Mouse (Mus musculus) stomach, embryonic 14.5 days (tissue): ENCODE measurements around the gene Elk3. TPM values are rescaled to one million over a fixed set of nuclear protein-coding genes. Genes with fewer than 3 reads are reported as not detected.
A peak's percentile ranks its signal among the peaks of the same experiment; 100 is the strongest.

Experiments used
- ATAC-seq: fragments of 200-750 bp; cut with Nextera tagmentation; 2 replicates; pipeline ENCODE4 v1.8.0; 2017; ENCODE audit warnings: low read depth, moderate TSS enrichment; ENCODE audit not compliant: insufficient number of reproducible peaks, insufficient read depth, low FRiP score
- H3K27ac ChIP-seq: fragments of 300-500 bp; sonication (generic); 2 replicates; pipeline ENCODE4 v1.5.1; 2014; ENCODE audit warnings: mild to moderate bottlenecking, low read length, moderate library complexity, mixed read lengths
- H3K27me3 ChIP-seq: fragments of 300-500 bp; sonication (generic); 2 replicates; pipeline ENCODE4 v1.6.1; 2014; ENCODE audit warnings: low read length, control low read depth, mixed read lengths; ENCODE audit not compliant: control insufficient read depth, insufficient read depth
- H3K36me3 ChIP-seq: fragments of 300-500 bp; sonication (generic); 2 replicates; pipeline ENCODE4 v1.6.1; 2014; ENCODE audit warnings: mild to moderate bottlenecking, control low read depth, low read length, moderate library complexity, mixed read lengths; ENCODE audit not compliant: control insufficient read depth, insufficient read depth
- H3K4me1 ChIP-seq: fragments of 300-500 bp; sonication (generic); 2 replicates; pipeline ENCODE4 v1.6.1; 2014; ENCODE audit warnings: low read length, control low read depth, mixed read lengths; ENCODE audit not compliant: control insufficient read depth, insufficient read depth
- H3K4me2 ChIP-seq: fragments of 300-500 bp; sonication (generic); replicated peaks from 2 replicates; pipeline ENCODE4 v1.6.1; 2014; ENCODE audit warnings: low read depth, low read length, control low read depth
- H3K4me3 ChIP-seq: fragments of 300-500 bp; sonication (generic); 2 replicates; pipeline ENCODE4 v1.5.1; 2014; ENCODE audit warnings: low read depth, low read length, control low read depth
- H3K9ac ChIP-seq: fragments of 300-500 bp; sonication (generic); replicated peaks from 2 replicates; pipeline ENCODE4 v1.6.1; 2014; ENCODE audit warnings: low read depth, mild to moderate bottlenecking, control low read depth, low read length, moderate library complexity, mixed read lengths
- H3K9me3 ChIP-seq: fragments of 300-500 bp; sonication (generic); 2 replicates; pipeline ENCODE4 v1.6.1; 2016; ENCODE audit warnings: low read depth, low read length, control low read depth; ENCODE audit not compliant: control insufficient read depth
- WGBS: fragments of 180-500 bp; shearing (Covaris S2); extraction: QIAGEN DNeasy Blood & Tissue Kit; methylation state at CpG from one replicate; pipeline ENCODE4 v1.1.7; 2014; 5-methylcytosine and 5-hydroxymethylcytosine counted together
- polyA plus RNA-seq: library from polyadenylated mRNA; unstranded; fragments of >200 nt; fragmentation: Nextera tagmentation; extraction: Ambion mirVana; gene quantifications from 2 replicates; pipeline ENCODE4 v1.2.1, GENCODE M21; 2014

The Elk3 gene
- polyA plus RNA-seq, 1 experiment from 2014 or later: 36.6 TPM

DNA sequence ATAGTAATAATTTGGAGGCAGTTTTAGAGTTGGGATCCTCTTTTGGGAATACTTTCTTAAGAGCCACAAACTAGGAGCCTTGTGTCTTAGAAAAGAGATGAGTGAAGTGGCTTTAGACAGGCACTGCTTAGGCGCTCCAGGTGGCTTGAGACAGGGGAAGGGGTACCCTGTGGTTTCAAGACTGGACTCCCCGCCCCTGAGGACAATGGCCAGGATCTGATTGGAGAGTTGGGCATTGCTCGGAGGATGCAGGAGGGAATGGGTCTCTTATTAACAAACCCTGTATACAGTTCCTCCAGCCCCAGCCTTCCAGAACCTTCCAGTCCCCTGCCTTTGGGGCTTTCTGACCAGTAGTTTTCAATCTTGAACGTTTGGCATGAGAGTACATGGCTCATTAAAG is 641 bp upstream of the Elk3 start:
- ATAC-seq: no peak
- Histone ChIP-seq H3K27ac (peak overlapping the region; percentile 53), H3K36me3 (no peaks in the 10 kb centered on the region), H3K4me1 (0 out of 2 replicates have a peak, but pooled peaks cover 5% of the 10 kb centered on the region), H3K9ac (no peak overlapping the region), H3K9me3 (no peaks in the 10 kb centered on the region), H3K4me3 (peak overlapping the region; percentile 50; the same call in 1 of the 2 replicates), H3K27me3 (no peaks in the 10 kb centered on the region), H3K4me2 (peak overlapping the region; percentile 50)
- WGBS: 11% methylated on average over 4 of the region's 4 CpGs

DNA sequence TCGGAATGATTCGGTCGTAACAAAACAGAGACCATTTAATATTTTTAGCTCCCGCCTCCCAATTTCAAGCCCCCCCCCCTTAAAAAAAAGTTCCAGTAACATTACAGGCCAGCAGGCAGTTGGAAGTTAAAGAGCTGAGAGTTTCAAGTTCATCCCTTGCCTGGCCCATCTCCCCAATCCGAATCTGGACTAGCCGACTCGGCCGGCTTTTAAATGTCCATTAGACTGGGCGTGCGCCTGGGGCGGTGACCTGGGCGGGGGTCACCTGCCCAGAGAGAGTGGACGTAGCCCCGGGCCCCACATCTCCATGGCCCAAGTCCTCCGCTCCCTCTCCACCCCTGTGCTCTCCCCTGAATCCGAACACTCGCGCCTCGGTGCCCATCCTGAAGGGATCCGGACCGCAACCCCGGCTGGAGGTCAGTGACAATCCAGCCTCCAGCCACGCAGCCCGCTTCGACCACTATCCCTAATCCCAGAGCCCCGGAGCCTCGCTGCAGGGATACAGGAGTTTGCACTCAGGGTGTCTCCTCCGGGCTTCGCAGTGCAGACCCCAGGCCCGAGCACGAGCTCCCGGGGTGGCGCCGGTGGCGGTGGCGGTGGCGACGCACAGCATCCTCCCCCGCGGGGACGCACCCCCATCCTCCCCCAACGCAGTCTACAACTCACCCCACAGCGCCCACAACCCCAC is 857 bp downstream of the Elk3 start:
- ATAC-seq: 0 out of 2 replicates have a peak, but pooled peaks have one; percentile 14
- WGBS: under 1% methylated on average over 43 of the region's 43 CpGs
- Histone ChIP-seq H3K4me3 (peak overlapping the region; percentile 50), H3K4me1 (0 out of 2 replicates have a peak, but pooled peaks cover 5% of the 10 kb centered on the region), H3K9ac (peak overlapping the region; percentile 78), H3K9me3 (no peaks in the 10 kb centered on the region), H3K4me2 (peak overlapping the region; percentile 50), H3K27ac (peak overlapping the region; percentile 89), H3K36me3 (no peaks in the 10 kb centered on the region), H3K27me3 (no peaks in the 10 kb centered on the region)

DNA sequence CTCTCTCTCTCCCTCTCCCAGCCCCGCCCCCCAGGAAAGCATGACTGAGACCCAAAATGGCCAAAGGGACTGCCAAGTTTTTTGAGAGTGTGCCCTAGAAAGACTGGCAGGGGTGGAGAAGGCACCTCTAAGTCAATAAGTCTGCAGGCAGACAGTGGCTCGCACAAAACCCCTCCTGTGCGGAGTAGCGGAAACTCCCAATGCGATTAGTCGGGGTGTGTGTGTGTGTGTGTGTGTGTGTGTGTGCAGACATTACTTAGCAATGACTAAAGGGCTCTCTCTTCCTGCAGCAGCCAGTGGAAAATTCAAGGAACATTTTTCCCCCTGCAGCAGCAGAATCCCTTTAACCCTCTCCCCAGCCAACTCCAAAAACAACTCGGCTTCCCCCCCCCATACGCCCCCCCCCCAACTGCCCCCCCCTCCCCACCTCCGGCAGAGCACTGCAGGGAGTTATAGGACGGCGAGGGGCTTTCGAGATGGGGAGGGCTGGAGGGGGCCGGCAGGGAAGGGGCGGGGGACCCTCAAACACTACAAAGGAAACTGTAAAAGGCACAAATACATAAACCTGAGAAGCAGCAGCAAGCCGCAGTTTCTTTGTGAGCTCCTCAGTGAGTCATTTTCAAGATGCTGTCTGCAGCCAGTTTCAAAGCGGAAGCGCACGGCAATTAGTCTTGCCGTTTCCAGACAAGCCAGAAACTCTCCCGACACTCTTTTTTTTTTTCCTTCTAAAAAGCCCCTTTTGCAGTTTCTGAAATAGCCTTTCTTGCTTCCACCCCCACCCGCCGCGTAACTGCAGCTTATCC is 1.6 kb downstream of the Elk3 start:
- Histone ChIP-seq H3K36me3 (no peaks in the 10 kb centered on the region), H3K9ac (peak overlapping the region; percentile 78), H3K27ac (peak overlapping the region; percentile 89), H3K4me1 (0 out of 2 replicates have a peak, but pooled peaks cover 5% of the 10 kb centered on the region), H3K4me3 (peak overlapping the region; percentile 50), H3K27me3 (no peaks in the 10 kb centered on the region), H3K9me3 (no peaks in the 10 kb centered on the region), H3K4me2 (peak overlapping the region; percentile 50)
- ATAC-seq: peak; percentile 71
- WGBS: 1% methylated on average over 23 of the region's 23 CpGs

DNA sequence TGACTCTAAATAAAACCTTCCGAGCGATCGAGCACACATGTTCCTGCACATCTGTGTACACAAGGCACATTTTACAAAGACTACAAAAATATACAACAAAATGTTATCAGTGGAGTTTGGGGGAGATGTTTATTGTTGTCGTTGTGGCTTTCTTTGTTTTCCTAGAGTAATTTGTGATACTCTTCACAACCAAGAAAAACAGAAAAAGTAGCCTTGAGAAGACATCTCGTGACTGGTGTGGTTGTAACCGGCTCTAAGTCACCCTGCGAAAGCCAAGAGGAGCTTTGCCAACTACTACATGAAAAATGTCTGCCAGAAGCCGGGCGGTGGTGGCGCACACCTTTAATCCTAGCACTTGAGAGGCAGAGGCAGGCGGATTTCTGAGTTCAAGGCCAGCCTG is 4.6 kb downstream of the Elk3 start:
- H3K9ac ChIP-seq: no peak overlapping the region
- WGBS: 77% methylated on average over 11 of the region's 11 CpGs
- H3K9me3 ChIP-seq: no peaks in the 10 kb centered on the region
- H3K4me2 ChIP-seq: no peak overlapping the region
- no peaks in the 10 kb centered on the region for H3K36me3 ChIP-seq
- H3K27ac ChIP-seq: no peak overlapping the region
- ATAC-seq: no peak
- H3K4me3 ChIP-seq: no peak overlapping the region
- no peaks in the 10 kb centered on the region for H3K27me3 ChIP-seq
- H3K4me1 ChIP-seq: 0 out of 2 replicates have a peak, but pooled peaks cover 5% of the 10 kb centered on the region

DNA sequence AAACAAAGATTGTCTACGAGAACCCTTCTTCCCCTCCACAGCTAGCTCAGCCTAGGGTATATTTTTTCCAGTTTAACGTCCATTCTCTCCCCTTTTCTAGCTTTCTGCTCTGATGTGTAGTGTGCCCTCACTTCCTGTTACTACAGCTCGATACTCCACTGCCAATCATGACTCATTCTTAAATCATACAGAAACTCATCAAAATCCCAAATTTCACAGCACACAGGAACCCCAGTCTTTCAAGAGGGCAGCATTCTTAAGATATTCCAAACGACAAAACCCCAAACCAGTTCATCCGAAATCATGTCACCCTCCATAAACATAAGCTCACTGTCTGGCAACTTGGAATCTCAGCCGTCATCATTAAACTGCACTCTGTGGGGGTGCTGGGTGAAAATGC is 5.0 kb downstream of the Elk3 start:
- Histone ChIP-seq H3K9me3 (no peaks in the 10 kb centered on the region), H3K4me1 (0 out of 2 replicates have a peak, but pooled peaks cover 5% of the 10 kb centered on the region), H3K9ac (no peak overlapping the region), H3K36me3 (no peaks in the 10 kb centered on the region), H3K27ac (no peak overlapping the region), H3K27me3 (no peaks in the 10 kb centered on the region), H3K4me3 (no peak overlapping the region), H3K4me2 (no peak overlapping the region)
- 53% methylated on average over 6 of the region's 6 CpGs for WGBS
- ATAC-seq: no peak

DNA sequence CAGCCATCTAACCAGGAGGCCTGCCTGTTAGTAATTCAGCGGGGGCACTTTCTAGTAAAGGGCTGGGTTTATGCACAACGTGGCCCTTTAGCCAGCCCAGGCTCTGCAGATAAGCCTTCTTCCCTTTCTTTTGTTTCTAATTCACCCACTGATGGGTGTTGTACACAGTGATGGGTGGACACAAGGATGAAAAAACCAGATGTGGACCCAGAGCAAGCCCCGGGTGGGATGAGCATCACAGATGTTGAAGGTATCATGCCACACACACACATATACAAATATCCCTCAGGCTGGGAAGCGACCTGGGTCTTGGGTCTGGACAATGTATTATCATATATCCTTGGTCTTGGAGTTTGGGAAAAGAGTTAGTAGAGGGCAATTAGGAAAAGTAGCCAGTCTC is 7.7 kb downstream of the Elk3 start:
- Histone ChIP-seq H3K4me1 (no peaks in the 10 kb centered on the region), H3K27ac (no peak overlapping the region), H3K9me3 (no peaks in the 10 kb centered on the region), H3K4me3 (no peak overlapping the region), H3K36me3 (no peaks in the 10 kb centered on the region), H3K9ac (no peak overlapping the region), H3K27me3 (no peaks in the 10 kb centered on the region), H3K4me2 (no peak overlapping the region)
- 71% methylated on average over 4 of the region's 4 CpGs for WGBS
- no peak for ATAC-seq

DNA sequence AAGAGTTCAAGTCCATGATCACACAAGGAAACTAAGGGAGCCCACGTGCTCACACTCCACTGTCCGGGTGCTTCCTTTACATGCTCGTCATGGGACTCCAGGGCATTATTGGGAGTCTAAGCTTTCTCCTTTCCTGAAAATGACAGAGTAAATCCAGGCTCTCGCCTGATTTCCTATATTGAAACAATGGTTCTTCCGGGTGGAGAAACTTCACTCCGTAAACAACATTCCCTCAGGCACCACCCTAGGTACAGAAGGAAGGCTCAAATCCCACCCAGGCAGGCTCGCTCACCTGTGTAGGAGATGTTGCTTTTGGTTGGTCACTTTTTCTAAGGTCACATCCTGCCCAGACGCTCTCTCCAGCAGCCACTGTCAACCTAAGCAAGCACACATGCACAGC is 9.1 kb downstream of the Elk3 start:
- no peak overlapping the region for H3K9ac ChIP-seq
- H3K27me3 ChIP-seq: no peaks in the 10 kb centered on the region
- no peaks in the 10 kb centered on the region for H3K36me3 ChIP-seq
- peaks cover 6% of the 10 kb centered on the region; the same call in 1 of the 2 replicates for H3K4me1 ChIP-seq
- H3K4me2 ChIP-seq: no peak overlapping the region
- no peak overlapping the region for H3K4me3 ChIP-seq
- WGBS: 71% methylated on average over 8 of the region's 8 CpGs
- no peak overlapping the region for H3K27ac ChIP-seq
- ATAC-seq: no peak
- H3K9me3 ChIP-seq: no peaks in the 10 kb centered on the region

DNA sequence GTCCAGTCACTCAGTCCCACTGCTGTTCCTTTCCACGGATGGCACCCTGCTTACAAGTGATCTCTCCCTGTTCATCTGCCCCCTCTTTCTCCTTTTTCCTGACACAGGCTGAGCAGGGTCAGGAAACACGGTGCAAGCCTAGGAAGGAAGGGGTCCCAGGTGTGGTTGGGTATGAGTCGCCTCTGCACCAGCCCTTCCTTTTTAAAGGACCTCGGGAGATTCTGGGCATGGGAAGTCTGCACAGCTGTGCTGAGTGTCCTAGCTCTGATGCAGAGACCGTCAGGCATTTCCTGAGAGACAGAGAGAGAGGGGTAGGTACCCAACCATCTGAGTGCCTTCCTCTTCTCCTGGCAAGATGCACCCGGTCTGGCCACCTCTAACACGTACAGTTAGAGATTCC is 12.7 kb downstream of the Elk3 start:
- Histone ChIP-seq H3K4me1 (peaks cover 10% of the 10 kb centered on the region; the same call in 1 of the 2 replicates), H3K4me2 (no peak overlapping the region), H3K27me3 (no peaks in the 10 kb centered on the region), H3K27ac (no peak overlapping the region), H3K36me3 (no peaks in the 10 kb centered on the region), H3K9ac (no peak overlapping the region), H3K9me3 (no peaks in the 10 kb centered on the region), H3K4me3 (no peak overlapping the region)
- 58% methylated on average over 7 of the region's 7 CpGs for WGBS
- no peak for ATAC-seq
